Mouse (Mus musculus) ES-CJ7 (cell line): Measurements from ENCODE around the gene Bpifb1.
"Not testable (repeated sequence)": the region's sequence is repeated elsewhere in the genome, so short reads cannot be mapped to it uniquely, and the experiment has no call there.

Experiments
- DNase-seq: peaks from one replicate; pipeline ENCODE4 v3.0.0; 2011; ENCODE audit warnings: low read depth, low spot score

Gene Bpifb1

GRCm38 (mm10) chr2:154190546-154191258 lies at the start of gene Bpifb1:
Bpifb1 (plus strand) TSS chr2:154190818.
- no peak for DNase-seq

GRCm38 (mm10) chr2:154142580-154142979 lies 48.0 kb upstream of the Bpifb1 start, which contains the start of gene Bpifa1:
Bpifa1 (plus strand) TSS chr2:154142880.
- DNase-seq = no peak

GRCm38 (mm10) chr2:154143735-154144134 lies 46.9 kb upstream of the Bpifb1 start:
- no peak for DNase-seq

GRCm38 (mm10) chr2:154147496-154147895 lies 43.1 kb upstream of the Bpifb1 start:
- DNase-seq = no peak

GRCm38 (mm10) chr2:154158433-154158832 lies 32.2 kb upstream of the Bpifb1 start:
- peak; percentile 43 for DNase-seq

GRCm38 (mm10) chr2:154162307-154162706 lies 28.3 kb upstream of the Bpifb1 start, which contains the start of gene Bpifa5:
Bpifa5 (plus strand) TSS chr2:154162607.
- DNase-seq = no peak

- no peak for DNase-seq
Observed at GRCm38 (mm10) chr2:154163306-154163705, 27.3 kb upstream of the Bpifb1 start.

GRCm38 (mm10) chr2:154169172-154169571 lies 21.4 kb upstream of the Bpifb1 start:
- DNase-seq = no peak

- DNase-seq = no peak
Observed at GRCm38 (mm10) chr2:154171621-154172020, 19.0 kb upstream of the Bpifb1 start.

GRCm38 (mm10) chr2:154173313-154173712 lies 17.3 kb upstream of the Bpifb1 start:
- no peak for DNase-seq

GRCm38 (mm10) chr2:154181900-154182299 lies 8.7 kb upstream of the Bpifb1 start:
- not testable (repeated sequence) for DNase-seq

- DNase-seq = not testable (repeated sequence)
Observed at GRCm38 (mm10) chr2:154183061-154183460, 7.6 kb upstream of the Bpifb1 start.

GRCm38 (mm10) chr2:154185319-154185718 lies 5.3 kb upstream of the Bpifb1 start:
- no peak for DNase-seq

- no peak for DNase-seq
Observed at GRCm38 (mm10) chr2:154185748-154186147, 4.9 kb upstream of the Bpifb1 start.

- DNase-seq = peak; percentile 70
Observed at GRCm38 (mm10) chr2:154187468-154187867, 3.1 kb upstream of the Bpifb1 start.

- DNase-seq = no peak
Observed at GRCm38 (mm10) chr2:154189877-154190434, 662 bp upstream of the Bpifb1 start.

- no peak for DNase-seq
Observed at GRCm38 (mm10) chr2:154192141-154192540, 1.5 kb downstream of the Bpifb1 start.

GRCm38 (mm10) chr2:154193071-154193470 lies 2.5 kb downstream of the Bpifb1 start:
- no peak for DNase-seq

GRCm38 (mm10) chr2:154193994-154194504 lies 3.4 kb downstream of the Bpifb1 start:
- DNase-seq = no peak

- no peak for DNase-seq
Observed at GRCm38 (mm10) chr2:154197036-154197435, 6.4 kb downstream of the Bpifb1 start.

GRCm38 (mm10) chr2:154204630-154205029 lies 14.0 kb downstream of the Bpifb1 start:
- DNase-seq = no peak

- DNase-seq = peak; percentile 63
Observed at GRCm38 (mm10) chr2:154206908-154207307, 16.3 kb downstream of the Bpifb1 start.

- DNase-seq = peak; percentile 30
Observed at GRCm38 (mm10) chr2:154209112-154209511, 18.5 kb downstream of the Bpifb1 start.
